Mouse (Mus musculus) left cerebral cortex, postnatal 10 days (tissue): ENCODE data around the gene Dlec1. TPM values are rescaled to one million over a fixed set of nuclear protein-coding genes. Genes with fewer than 3 reads are reported as not detected.

Experiments used
- DNase-seq, 2 experiments: peaks; one replicate each; pipeline ENCODE4 v3.0.0; 2021 to 2022; ENCODE audit warnings: low spot score in 2 of 2, mixed read lengths in 1 of 2; ENCODE audit errors: extremely low spot score in 1 of 2
- intact Hi-C: fragments of 180-260 bp; cut with DNase I; formaldehyde crosslinking; loops from one replicate; pipeline ENCODE4 v1.15.1; 2025
- total RNA-seq, 2 experiments: library from RNA; stranded (reverse); gene quantifications; 2 replicates each; pipeline ENCODE4 v1.2.3; 2021

Gene Dlec1
- total RNA-seq, 2 experiments from 2014 or later: 1.1 to 1.2 TPM

DNA sequence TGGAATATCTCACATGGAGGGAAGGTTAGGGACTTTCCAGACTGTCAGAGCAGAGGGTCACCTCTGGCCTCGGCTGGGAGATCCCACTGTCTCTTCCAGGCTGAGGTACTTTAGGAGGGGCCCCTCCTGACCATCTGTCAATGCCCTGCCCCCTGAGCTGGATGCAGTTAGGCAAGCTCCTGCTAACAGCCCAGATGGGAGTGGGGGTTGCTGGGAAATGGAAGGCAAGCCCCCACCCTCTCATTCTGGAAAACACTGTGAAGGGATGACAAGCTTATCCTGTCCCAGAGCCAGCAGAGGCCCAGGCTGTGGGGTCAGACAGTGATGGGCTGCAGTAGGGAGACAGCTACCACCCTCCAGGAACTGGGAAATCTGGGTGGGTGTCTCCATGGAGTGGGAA is 15.8 kb upstream of the Dlec1 start:
- intact Hi-C loops: no loop called here
- DNase-seq: no peak

DNA sequence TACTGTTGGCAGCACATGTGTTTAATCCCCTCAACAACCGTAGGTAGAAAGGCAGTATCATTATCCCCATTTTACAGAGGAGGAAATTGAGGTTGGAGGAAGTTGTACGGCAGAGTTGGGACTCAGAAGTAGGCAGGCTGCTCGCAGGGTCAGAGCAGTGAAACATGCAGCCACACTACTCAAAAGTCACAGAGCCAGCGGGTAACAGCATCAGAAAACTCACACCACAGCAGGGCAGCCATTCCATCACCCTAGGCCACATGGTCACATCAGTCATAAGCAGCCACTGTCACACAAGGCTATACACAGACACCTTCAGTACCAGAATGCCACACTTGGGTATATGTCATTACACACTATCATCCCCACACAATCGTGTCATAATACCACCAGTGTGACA is 15.0 kb upstream of the Dlec1 start:
- intact Hi-C loops: no loop called here
- no peak for DNase-seq

DNA sequence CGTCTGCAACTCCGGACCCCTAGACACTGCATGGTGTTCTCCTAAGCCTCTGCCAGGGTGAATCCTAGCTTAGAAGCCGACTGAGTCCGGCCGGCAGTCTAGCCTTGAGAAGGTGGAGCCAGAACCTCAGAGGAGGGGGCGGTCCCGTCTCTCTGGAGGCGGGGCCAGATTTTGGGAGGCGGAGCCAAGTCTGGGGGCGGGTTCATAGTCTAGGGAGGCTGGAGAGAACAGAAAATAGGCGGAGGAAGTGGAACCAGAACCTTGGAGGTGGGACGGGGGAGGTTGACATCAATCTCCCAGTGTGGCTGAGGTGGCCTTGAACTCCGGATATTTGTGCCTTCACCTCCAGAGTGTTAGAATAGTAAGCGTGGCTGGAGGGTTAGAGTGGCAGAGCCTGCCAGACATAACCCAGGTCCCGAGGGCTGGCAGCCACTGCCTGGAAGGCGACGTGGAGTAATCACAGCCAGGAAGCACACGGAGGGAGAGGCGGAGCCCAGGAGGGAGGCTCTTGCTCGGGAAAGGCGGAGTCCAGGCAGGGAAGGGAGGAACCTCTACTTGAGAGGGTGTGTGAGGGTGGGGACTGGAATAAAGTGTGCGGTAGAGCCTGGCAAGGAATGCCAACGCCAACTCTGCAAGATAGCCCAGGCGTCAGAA is 14.0 kb upstream of the Dlec1 start:
- intact Hi-C loops: no loop called here
- DNase-seq: peak; percentile 42 to 84

DNA sequence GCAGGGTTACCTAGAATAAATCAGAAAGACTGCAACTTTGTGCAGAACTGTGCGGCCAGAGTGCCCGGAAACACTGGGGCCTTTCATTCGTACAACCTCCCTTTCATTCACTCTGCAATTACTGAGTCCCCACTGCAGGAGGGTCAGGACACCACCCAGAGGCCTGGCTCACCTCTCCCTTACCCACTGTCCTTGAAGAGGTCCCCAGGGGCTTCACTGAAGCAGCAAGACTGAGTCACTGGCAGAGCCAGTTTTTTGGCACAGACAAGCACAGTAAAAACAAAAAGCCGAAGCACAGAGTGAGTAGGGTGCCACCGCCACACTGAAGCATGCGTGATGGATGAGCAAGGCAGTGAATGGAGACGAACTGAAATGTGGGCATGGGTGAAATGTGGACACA is 12.8 kb upstream of the Dlec1 start:
- intact Hi-C loops: no loop called here
- no peak for DNase-seq

DNA sequence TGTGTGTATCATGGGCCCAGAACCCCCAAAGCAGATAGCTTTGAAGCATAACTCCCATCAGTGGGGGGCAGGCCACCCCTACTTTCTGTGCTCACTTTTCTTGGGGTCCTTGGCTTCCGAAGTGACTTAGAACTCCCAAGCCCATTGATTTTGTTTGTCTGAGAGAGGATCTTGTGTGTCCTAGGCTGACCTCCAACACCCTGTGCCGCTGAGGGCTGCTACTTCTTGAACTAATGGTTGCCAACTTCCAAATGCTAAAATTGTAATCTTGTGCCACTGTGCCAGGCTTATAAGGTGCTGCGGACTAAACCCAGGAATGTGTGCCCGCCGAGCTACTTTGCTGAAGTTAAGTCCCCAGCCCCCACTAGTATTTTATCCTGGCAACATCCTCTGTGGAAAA is 11.8 kb upstream of the Dlec1 start:
- no peak for DNase-seq
- intact Hi-C loops: no loop called here

DNA sequence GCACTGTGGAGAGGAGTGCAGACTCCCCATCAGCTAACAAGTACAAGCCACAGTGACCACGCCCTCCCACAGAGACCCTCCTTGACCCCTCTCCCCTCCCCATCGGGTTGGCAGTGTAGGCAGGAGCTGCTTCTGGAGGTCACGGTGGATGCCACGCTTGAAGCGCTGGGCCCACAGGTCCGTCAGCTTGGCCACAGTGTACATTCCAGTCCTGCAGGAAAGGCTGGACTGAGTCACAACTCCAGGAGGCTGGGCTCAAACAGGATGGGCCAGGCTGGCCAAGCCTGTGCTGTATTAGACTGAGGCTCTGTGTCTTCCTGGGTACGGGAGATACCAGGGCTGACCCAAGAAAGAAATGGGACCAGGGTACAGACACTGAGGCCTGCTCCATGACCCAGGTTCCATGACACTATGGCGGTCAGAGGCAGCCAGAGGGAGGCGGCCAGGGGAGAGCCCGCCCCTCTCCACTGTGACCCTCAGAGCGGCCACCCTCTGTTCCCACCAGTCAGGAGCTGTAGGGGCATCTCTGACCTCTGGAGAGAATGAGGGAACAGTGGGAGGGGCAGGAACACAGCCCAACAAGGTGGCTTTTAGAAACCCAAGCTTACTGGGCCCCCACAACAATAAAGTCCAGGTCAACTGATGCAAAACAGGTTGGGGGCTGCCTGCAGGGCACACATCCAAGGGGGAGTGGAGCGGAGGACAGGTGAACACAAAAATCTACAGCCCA is 10.5 kb upstream of the Dlec1 start:
- no peak for DNase-seq
- intact Hi-C loops: no loop called here

DNA sequence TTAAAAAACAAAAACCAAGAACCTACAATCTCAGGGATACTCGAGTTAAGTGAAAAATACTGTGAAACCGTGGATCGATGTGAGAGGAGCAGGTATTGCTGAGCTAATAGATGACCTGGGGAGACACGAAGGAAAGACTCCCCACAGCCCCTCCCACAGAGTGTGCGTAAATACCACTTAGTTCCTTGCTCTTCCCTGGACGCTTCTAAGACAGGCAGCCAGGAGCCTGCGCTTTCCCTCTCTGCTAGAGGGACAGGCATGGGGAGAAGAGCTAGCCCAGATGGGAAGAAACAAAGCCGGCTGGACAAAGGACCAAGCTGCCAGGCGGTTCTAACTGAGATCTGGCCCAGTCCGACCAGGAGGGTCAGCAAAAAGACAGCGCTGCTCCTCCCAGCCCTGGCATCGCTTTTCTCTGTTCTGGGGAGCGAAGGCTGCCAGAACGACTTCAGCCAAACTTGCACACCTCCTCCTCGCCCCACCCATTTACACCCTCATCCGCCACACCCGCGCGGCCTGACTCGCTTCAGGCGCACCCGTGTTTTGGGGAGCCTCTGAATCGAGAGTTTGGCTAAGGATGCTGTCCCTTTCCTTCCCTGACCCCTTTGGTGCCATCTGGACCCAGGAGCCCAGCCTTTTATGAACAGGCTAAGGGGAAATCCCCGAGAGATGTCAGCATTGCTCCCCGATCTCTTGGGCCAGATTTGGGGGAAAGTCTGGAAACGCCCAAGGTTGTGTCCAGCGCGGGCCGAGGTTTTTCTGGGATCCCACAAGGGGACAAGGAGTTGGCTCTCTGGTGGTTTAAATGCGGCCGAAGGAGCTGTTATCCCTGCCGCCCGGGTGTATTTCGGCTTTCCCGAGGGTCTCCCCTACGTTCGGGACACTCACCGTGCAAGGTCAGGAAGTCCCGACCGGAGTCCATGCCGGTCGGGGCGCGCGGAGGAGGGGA is 9.5 kb upstream of the Dlec1 start:
- intact Hi-C loops: no loop called here
- DNase-seq: peak in 1 of 2 experiments; percentile 60

DNA sequence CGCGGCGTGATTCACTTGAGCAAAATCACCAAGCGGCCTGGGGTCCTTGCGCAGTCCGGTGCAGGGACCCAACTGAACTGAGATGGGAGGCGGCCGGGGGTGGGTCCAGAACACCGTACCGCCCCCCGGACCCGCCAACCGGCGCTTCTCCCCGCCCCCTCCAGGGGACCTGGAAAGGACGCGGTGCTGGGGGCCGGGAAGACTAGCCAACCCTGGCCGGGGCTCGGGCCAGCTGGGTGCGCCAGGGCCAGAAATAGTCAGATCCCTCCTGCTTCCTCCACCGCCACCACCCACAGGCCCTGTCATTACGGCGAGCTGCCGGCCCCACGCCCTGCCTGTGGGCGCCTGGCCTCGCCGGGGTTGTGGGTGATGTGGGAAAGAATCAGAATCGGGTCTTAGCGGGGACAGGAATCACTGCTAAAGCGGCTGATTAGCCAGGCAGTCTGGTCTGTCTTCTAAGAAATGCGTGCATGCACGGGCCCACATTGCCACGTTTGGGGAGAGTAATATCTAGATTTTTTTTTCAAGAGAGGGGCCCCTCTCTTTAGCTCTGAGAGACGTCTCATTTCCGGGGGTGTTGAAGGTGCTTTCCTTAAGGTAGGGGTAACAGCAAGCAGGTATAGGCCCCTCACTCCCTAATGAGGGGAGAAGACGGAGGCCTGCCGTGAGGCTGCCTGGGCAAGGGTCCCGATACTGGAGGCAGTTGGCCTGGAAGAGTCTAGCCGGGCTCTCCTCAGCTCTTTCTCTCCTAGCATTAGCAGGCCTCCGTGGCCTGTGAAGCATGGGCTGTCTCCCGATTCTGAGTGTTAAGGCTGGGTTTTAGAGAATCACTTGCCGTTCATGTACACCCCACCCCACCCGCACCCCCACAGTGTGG is 8.6 kb upstream of the Dlec1 start, which contains the start of gene Plcd1:
Gene Plcd1, minus strand, starts transcription at position 84 of the 877 bp plus-strand sequence.
- intact Hi-C loops: no loop called here

DNA sequence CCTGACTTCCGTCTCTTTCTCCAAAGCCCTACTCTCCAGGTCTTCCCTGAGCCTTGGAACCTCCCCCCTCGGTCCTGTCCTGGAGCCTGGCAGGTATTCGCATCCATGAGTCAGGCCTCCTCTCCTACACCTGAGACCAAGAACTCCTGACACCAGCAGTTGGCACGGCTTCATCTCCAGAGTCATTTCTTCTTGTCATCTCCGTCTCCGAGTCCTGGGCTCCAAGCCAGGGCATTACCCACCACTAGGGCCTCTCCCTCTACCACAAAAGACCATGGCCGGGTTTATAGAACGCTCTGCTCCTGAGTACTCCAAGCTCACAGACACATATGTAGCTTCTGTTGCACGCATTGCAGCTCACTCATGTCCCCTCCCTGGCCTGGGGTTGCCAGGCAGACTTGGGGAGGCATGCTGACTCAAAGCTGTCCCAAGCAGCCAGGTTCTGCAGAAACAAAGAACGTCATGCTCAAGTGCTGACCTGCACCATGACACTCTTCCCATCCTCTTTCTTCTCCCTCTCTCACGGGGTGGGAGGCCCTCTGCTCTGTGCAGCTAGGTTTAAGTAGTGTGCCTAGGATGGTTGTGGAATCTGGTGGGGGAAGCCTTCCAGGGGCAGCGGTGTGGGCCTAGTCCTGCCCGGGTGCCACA is 7.7 kb upstream of the Dlec1 start:
- intact Hi-C loops: no loop called here
- no peak for DNase-seq

More for the DNA sequence above, 8.6 kb upstream of the Dlec1 start, which contains the start of gene Plcd1:
- peak; percentile 84 to 95 for DNase-seq

DNA sequence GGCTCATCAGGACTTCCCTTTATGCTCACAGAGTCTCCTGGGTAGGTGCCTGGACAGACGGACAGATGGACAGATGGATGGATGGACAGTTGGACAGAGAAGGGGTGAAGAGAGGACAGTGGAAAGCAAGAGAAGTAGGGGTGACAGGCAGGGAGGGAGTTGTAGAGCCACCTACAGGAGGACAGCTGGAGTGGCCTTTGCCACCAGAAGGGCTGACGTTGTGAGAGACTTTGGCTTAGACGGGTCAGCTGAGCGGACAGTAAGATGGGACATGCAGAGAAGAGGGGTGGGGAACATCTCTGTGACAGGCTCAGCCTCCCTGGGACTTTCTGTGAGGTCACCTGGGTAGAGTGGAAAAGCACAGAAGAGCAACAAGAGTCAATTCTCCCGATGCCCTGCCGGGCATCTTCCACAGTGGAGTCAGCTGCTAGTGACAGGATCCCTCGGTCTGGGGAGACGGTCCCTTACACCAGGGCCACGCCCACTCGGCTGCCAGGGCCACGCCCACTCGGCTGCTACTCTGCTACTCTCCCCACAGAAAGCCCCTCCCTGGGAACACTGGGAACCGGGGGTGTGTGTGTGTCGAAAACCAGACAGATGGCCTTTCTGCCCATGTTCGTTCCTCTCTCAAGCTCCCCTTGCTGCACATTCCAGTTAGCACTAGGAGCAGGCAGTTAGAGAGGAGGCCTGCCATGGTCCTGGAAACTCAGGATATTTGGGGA is 1.9 kb upstream of the Dlec1 start:
- peak in 1 of 2 experiments; percentile 74 for DNase-seq
- intact Hi-C loops: no loop called here

DNA sequence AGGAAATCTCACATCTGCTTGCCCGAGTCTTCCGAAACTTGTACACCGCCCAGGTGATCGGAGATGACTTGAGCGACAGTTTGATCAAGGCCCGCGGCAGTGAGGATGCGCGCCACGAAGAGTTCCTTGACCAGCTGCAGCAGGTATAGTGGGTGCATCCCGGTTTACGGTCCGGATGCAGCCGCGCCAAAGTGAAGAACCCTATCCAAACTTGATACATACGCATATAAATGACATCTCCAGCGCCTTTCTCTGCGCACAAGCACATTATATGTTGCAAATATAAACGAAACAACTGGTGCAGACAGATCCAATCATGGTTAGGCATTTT is 470 bp downstream of the Dlec1 start:
- DNase-seq: no peak
- intact Hi-C loops: no loop called here

DNA sequence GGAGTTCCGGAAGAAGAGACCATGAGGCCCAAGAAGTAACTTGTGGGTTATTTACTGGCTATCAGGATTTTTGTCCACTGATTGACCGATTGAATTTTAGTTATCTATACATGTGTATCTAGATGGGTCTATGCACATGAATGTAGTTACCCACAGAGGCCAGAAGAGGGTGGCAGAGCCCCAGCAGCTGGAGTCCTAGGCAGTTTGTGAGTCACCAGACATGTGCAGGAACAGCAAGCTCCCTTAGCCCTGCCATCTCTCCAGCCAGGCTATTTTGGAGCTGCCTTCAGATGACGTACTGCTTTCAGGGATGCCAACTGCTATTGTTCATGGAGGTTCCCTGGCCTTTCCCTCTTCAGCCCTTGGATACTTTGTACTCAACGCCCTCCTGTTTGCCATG is 5.3 kb downstream of the Dlec1 start:
- DNase-seq: no peak
- intact Hi-C loops: no loop called here

DNA sequence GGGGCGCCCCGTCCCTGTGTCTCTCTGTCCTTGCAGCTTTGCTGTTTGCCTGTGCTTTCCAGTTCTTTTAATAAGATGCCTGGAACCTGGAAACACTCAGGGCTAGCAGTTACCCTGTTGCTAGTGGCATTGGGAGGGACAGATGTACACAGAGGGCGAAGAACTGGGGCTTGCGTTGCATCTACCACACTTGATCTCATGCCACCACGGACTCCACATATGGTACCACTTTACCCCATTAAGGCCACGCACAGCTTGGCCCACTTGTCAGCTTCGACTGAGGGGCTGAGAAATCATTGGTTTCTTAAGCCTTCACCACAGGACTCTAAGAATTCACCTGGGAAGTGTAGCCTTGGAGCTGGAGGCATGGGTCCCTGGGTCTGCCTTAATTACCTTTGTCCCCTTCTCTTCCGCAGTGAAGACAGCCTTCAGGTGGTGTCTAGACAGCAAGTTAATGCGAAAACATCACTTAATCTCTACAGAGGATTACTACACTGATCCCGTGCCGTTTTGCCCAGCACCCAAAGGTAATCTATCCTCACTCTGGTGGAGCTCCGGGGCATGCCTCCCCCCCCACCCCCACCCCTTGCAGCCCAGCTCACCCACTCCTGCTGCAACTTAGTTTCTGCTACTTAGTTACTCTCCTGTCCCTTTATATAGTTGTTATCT is 7.5 kb downstream of the Dlec1 start:
- no peak for DNase-seq
- intact Hi-C loops: no loop called here

DNA sequence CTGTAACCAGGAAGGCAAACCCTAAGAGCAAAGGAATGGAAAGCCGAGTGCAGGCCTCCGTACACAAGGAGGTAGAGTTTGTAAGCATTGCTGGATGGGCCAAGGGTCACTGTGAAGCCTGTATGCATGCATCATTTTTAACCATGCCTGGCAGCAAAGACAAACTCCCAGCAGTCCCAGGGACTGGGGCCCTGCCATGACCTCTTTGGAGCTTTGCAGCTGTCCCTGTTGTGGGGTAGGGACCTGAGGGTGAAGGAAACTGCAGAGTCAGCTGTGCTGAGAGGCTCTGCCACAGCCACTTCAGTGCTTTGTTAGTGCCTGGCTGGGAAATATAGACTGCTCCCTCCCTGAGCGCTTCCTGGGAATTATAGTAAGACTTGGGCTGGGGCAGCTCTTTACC is 8.4 kb downstream of the Dlec1 start:
- intact Hi-C loops: no loop called here
- no peak for DNase-seq

DNA sequence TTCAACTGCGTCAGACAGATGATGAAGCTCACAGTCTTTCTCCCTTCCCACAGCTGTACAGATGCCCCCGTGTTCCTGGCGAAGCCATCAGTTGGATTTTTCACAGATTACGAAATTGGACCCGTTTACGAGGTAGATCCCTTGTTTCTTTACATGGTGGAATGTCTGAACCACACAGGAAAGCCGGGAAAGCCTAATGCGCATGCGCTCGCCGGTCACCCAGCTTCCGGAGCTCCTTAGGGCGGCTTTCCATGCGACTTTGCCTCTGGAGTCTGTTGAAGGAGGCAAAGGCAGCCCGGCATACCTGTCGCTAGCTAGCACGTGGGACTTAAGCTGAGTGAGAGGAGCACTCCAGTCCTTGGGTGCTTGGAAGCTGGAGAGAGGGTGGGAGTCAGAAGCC is 12.6 kb downstream of the Dlec1 start:
- intact Hi-C loops: no loop called here
- DNase-seq: no peak

DNA sequence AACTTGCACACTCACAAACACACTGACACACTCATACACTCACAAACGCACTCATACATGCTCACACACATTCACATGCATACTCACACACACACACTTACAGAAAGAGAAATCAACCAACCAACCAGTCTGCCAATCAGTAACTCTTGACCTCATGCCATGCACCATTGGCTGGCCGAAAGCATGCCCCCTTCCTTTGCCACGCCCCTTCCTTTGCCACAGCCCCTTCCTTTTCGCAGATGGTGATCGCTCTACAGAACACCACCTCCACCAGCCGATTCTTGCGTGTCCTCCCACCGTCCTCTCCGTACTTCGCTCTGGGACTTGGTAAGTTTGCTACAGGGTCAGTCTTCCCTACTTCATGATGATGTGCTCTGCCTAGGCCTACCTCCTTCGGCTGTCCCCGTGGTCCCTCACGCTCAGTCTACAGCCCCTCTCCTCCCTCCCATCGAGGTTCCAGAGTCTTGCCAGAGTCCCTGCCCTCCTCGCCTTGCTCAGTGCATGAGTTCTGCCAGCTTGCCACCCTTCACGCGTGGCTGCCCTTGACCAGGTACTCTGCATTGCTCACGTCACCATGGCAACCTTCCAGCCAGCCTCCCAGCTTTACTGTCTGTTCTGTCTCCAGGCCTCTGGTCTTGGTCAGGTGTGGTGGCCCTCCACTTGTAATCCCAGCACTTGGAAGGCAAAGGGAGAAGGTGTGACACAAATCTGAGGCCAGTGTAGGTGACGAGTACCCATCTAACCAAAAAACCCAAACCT is 17.3 kb downstream of the Dlec1 start:
- no peak for DNase-seq
- intact Hi-C loops: no loop called here

DNA sequence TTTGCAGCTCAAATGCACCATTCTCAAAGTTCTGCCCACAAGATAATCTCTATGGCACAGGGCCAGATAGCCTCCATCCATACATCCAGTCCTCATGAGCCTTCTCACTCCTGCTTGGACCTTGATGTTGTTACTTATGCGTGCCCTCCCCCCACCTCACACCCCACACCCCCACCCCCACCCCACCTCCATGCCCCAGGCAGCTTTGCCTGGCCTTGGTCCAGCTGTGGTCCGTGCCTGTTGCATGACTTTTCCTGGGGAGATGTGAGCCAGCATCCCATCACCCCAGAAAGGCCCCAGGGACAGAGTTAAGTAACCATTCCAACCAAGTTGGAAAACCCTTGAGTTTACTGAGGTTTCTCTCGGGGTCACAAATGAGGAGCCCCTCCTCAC is 17.9 kb downstream of the Dlec1 start:
- no peak for DNase-seq
- intact Hi-C loops: no loop called here
